Mouse (Mus musculus) testis, adult 2 months (tissue): ENCODE results near the gene Mettl26.

Experiments used
- CTCF ChIP-seq: fragments of 200-500 bp; IDR thresholded peaks from 2 replicates; pipeline ENCODE4 v1.5.1; 2012; ENCODE audit warnings: low read depth, mild to moderate bottlenecking, inconsistent platforms, low read length, moderate library complexity; ENCODE audit not compliant: control insufficient read depth, insufficient read depth, insufficient replicate concordance
- POLR2A ChIP-seq: fragments of 200-500 bp; IDR thresholded peaks from 2 replicates; pipeline ENCODE4 v1.6.1; 2012; ENCODE audit warnings: low read depth, mild to moderate bottlenecking, inconsistent platforms, low read length, moderate library complexity; ENCODE audit not compliant: control insufficient read depth

GRCm38 (mm10) chr17:25875171-25876136, 580 bp downstream of the Mettl26 start:
- TF ChIP-seq POLR2A (peak; percentile 71; the same call in 1 of the 2 replicates), CTCF (peak; percentile 23; the same call in 1 of the 2 replicates)
